Mouse (Mus musculus) embryonic facial prominence, embryonic 10.5 days (tissue): ENCODE results near the gene Zfp566. TPM values are rescaled to one million over a fixed set of nuclear protein-coding genes. Genes with fewer than 3 reads are reported as not detected.

Experiments used
- DNase-seq: peaks from one replicate; pipeline ENCODE4 v3.0.0-alpha.2; 2017; ENCODE audit warnings: low spot score
- H3K27ac ChIP-seq: fragments of 300-500 bp; sonication (generic); replicated peaks from 2 replicates; pipeline ENCODE4 v1.5.1; 2016; ENCODE audit warnings: mild to moderate bottlenecking
- H3K27me3 ChIP-seq: fragments of 300-500 bp; sonication (generic); replicated peaks from 2 replicates; pipeline ENCODE4 v1.6.1; 2016; ENCODE audit warnings: low read depth, mild to moderate bottlenecking; ENCODE audit not compliant: poor library complexity, severe bottlenecking
- H3K36me3 ChIP-seq: fragments of 300-500 bp; sonication (generic); replicated peaks from 2 replicates; pipeline ENCODE4 v1.6.1; 2016; ENCODE audit warnings: mild to moderate bottlenecking, moderate library complexity
- H3K4me1 ChIP-seq: fragments of 300-500 bp; sonication (generic); 2 replicates; pipeline ENCODE4 v1.6.1; 2016
- H3K4me3 ChIP-seq: fragments of 300-500 bp; sonication (generic); 2 replicates; pipeline ENCODE4 v1.5.1; 2016; ENCODE audit warnings: mild to moderate bottlenecking, moderate library complexity
- H3K9me3 ChIP-seq: fragments of 300-500 bp; sonication (generic); 2 replicates; pipeline ENCODE4 v1.6.1; 2016; ENCODE audit warnings: mild to moderate bottlenecking
- WGBS: fragments of 180-500 bp; shearing (Covaris S2); methylation state at CpG from one replicate; pipeline ENCODE4 v1.1.7; 2016; 5-methylcytosine and 5-hydroxymethylcytosine counted together
- microRNA-seq: library from miRNA; unstranded; fragments of <30 nt; microRNA quantifications from one replicate; pipeline ENCODE4, GENCODE M21; 2017
- polyA plus RNA-seq: library from polyadenylated mRNA; unstranded; fragments of >200 nt; fragmentation: Nextera tagmentation; extraction: Ambion mirVana; gene quantifications from 2 replicates; pipeline ENCODE4 v1.2.1, GENCODE M21; 2016

Zfp566 gene
- polyA plus RNA-seq, 1 experiment from 2014 or later: 21.0 TPM

GRCm38 (mm10) chr7:30044354-30044753 lies 46.0 kb downstream of the Zfp566 start:
- Histone ChIP-seq H3K27ac (no peak overlapping the region), H3K4me1 (no peaks in the 10 kb centered on the region), H3K4me3 (no peak overlapping the region), H3K27me3 (no peaks in the 10 kb centered on the region), H3K9me3 (no peaks in the 10 kb centered on the region), H3K36me3 (peaks cover 3% of the 10 kb centered on the region; the same call in 1 of the 2 replicates)
- DNase-seq: no peak
- 58% methylated on average over 9 of the region's 9 CpGs for WGBS

- 93% methylated on average over 12 of the region's 12 CpGs for WGBS
- DNase-seq: no peak
- H3K4me3 ChIP-seq: no peak overlapping the region
- H3K27me3 ChIP-seq: no peaks in the 10 kb centered on the region
- no peak overlapping the region for H3K27ac ChIP-seq
- peaks cover 6% of the 10 kb centered on the region; the same call in 1 of the 2 replicates for H3K4me1 ChIP-seq
- H3K36me3 ChIP-seq: peaks cover 23% of the 10 kb centered on the region
- no peaks in the 10 kb centered on the region for H3K9me3 ChIP-seq
Observed at GRCm38 (mm10) chr7:30034331-30034730, 56.0 kb downstream of the Zfp566 start.

GRCm38 (mm10) chr7:30031379-30031778 lies 58.9 kb downstream of the Zfp566 start:
- Histone ChIP-seq H3K27me3 (no peaks in the 10 kb centered on the region), H3K4me3 (no peak overlapping the region), H3K9me3 (no peaks in the 10 kb centered on the region), H3K36me3 (peaks cover 23% of the 10 kb centered on the region), H3K4me1 (peaks cover 6% of the 10 kb centered on the region; the same call in 1 of the 2 replicates), H3K27ac (no peak overlapping the region)
- no peak for DNase-seq
- WGBS: 89% methylated on average over 3 of the region's 3 CpGs

GRCm38 (mm10) chr7:30030677-30031076 lies 59.6 kb downstream of the Zfp566 start:
- H3K27ac ChIP-seq: no peak overlapping the region
- no peak overlapping the region for H3K4me3 ChIP-seq
- no peaks in the 10 kb centered on the region for H3K27me3 ChIP-seq
- peaks cover 30% of the 10 kb centered on the region for H3K36me3 ChIP-seq
- WGBS: 30% methylated on average over 6 of the region's 6 CpGs
- no peak for DNase-seq
- no peaks in the 10 kb centered on the region for H3K9me3 ChIP-seq
- H3K4me1 ChIP-seq: peaks cover 6% of the 10 kb centered on the region; the same call in 1 of the 2 replicates

- no peaks in the 10 kb centered on the region for H3K27me3 ChIP-seq
- H3K9me3 ChIP-seq: no peaks in the 10 kb centered on the region
- H3K4me3 ChIP-seq: no peak overlapping the region
- H3K36me3 ChIP-seq: peaks cover 50% of the 10 kb centered on the region
- WGBS: 92% methylated on average over 3 of the region's 3 CpGs
- DNase-seq: no peak
- H3K27ac ChIP-seq: no peak overlapping the region
- peaks cover 6% of the 10 kb centered on the region; the same call in 1 of the 2 replicates for H3K4me1 ChIP-seq
Observed at GRCm38 (mm10) chr7:30028572-30028971, 61.8 kb downstream of the Zfp566 start.

Small RNA genes lying within 50 kb of the gene (microRNA-seq; reads per million reads assigned to microRNA genes)
- not detected for gene Gm23368

Other genes with a start within 250 kb of the Zfp566 start
- 10.1 and 10.7 TPM in 2 replicates for gene Zfp940, start 236.9 kb downstream of the Zfp566 start, polyA plus RNA-seq
- gene Zfp420, start 230.5 kb downstream of the Zfp566 start, polyA plus RNA-seq: 8.1 and 8.6 TPM in 2 replicates
- 9.5 and 10.0 TPM in 2 replicates for gene Zfp27, start 184.0 kb downstream of the Zfp566 start, polyA plus RNA-seq
- gene Zfp383, start 182.3 kb downstream of the Zfp566 start, polyA plus RNA-seq: 4.6 and 6.3 TPM in 2 replicates
- gene Zfp74, start 136.4 kb downstream of the Zfp566 start, polyA plus RNA-seq: 13.9 and 14.7 TPM in 2 replicates
- gene Zfp568, start 106.6 kb downstream of the Zfp566 start, polyA plus RNA-seq: 30.4 and 34.3 TPM in 2 replicates
- 3.4 and 4.5 TPM in 2 replicates for gene Zfp14, start 39.1 kb downstream of the Zfp566 start, polyA plus RNA-seq
- gene Zfp82, start 17.6 kb downstream of the Zfp566 start, polyA plus RNA-seq: 5.6 and 6.4 TPM in 2 replicates
- 1.6 and 4.8 TPM in 2 replicates for gene Gm26920, start 117 bp downstream of the Zfp566 start, polyA plus RNA-seq
- 119 and 127 TPM in 2 replicates for gene Zfp260, start 4.2 kb upstream of the Zfp566 start, polyA plus RNA-seq
- 9.7 and 11.4 TPM in 2 replicates for gene Zfp382, start 31.4 kb upstream of the Zfp566 start, polyA plus RNA-seq
- gene Zfp146, start 79.2 kb upstream of the Zfp566 start, polyA plus RNA-seq: 19.9 and 20.1 TPM in 2 replicates
- gene Cox7a1, start 93.6 kb upstream of the Zfp566 start, polyA plus RNA-seq: 2.5 and 4.2 TPM in 2 replicates
- gene Capns1, start 108.3 kb upstream of the Zfp566 start, polyA plus RNA-seq: 54.8 and 61.9 TPM in 2 replicates
- gene Polr2i, start 141.4 kb upstream of the Zfp566 start, polyA plus RNA-seq: 174 and 177 TPM in 2 replicates
- 270 and 275 TPM in 2 replicates for gene Tbcb, start 141.7 kb upstream of the Zfp566 start, polyA plus RNA-seq
- gene Ovol3, start 145.2 kb upstream of the Zfp566 start, polyA plus RNA-seq: not detected in 2 replicates
- 0.45 and 0.90 TPM in 2 replicates for gene Thap8, start 189.6 kb upstream of the Zfp566 start, polyA plus RNA-seq
- gene Wdr62, start 189.9 kb upstream of the Zfp566 start, polyA plus RNA-seq: 17.8 and 18.2 TPM in 2 replicates
- 53.0 and 53.4 TPM in 2 replicates for gene Clip3, start 201.2 kb upstream of the Zfp566 start, polyA plus RNA-seq
- 95.5 and 97.0 TPM in 2 replicates for gene Alkbh6, start 218.2 kb upstream of the Zfp566 start, polyA plus RNA-seq
- gene Syne4, start 224.3 kb upstream of the Zfp566 start, polyA plus RNA-seq: 51.1 and 65.6 TPM in 2 replicates
- 2.1 TPM in 2 replicates for gene E130208F15Rik, start 231.2 kb upstream of the Zfp566 start, polyA plus RNA-seq
- gene Sdhaf1, start 233.4 kb upstream of the Zfp566 start, polyA plus RNA-seq: 17.5 and 17.8 TPM in 2 replicates